Mouse (Mus musculus) C2C12 (cell line): ENCODE data around the gene Gemin5. TPM values are rescaled to one million over a fixed set of nuclear protein-coding genes. Genes with fewer than 3 reads are reported as not detected.

ENCODE experiments used
- H3K27me3 ChIP-seq: one replicate; pipeline ENCODE4 v1.6.1; 2011; ENCODE audit not compliant: control insufficient read depth, insufficient read depth, insufficient read length
- H3K36me3 ChIP-seq: one replicate; pipeline ENCODE4 v1.6.1; 2011; ENCODE audit not compliant: control insufficient read depth, insufficient read depth
- H3K4me3 ChIP-seq: one replicate; pipeline ENCODE4 v1.5.1; 2011; ENCODE audit warnings: mild to moderate bottlenecking, control low read depth; ENCODE audit not compliant: poor library complexity, insufficient read depth, severe bottlenecking
- H3K79me2 ChIP-seq: one replicate; pipeline ENCODE4 v1.6.1; 2011; ENCODE audit not compliant: control insufficient read depth, insufficient read depth
- H3K79me3 ChIP-seq: one replicate; pipeline ENCODE4 v1.6.1; 2011; ENCODE audit warnings: low read depth, control low read depth
- H3ac ChIP-seq: one replicate; pipeline ENCODE3; 2011; ENCODE audit warnings: low read depth; ENCODE audit not compliant: control insufficient read depth, insufficient read length
- CEBPB ChIP-seq: IDR thresholded peaks from one replicate; pipeline ENCODE4 v1.6.1; 2011; ENCODE audit warnings: low read depth, mild to moderate bottlenecking, control low read depth, moderate library complexity
- CTCF ChIP-seq: IDR thresholded peaks from one replicate; pipeline ENCODE4 v1.5.1; 2011; ENCODE audit not compliant: control insufficient read depth, insufficient read depth, insufficient read length
- FOSL1 ChIP-seq: IDR thresholded peaks from one replicate; pipeline ENCODE4 v1.8.0; 2011; ENCODE audit warnings: mild to moderate bottlenecking, low read length; ENCODE audit not compliant: poor library complexity, insufficient read depth, severe bottlenecking
- MAX ChIP-seq: IDR thresholded peaks from one replicate; pipeline ENCODE4 v1.6.1; 2011; ENCODE audit warnings: mild to moderate bottlenecking, control low read depth
- MYOD1 ChIP-seq: IDR thresholded peaks from one replicate; pipeline ENCODE4 v1.6.1; 2011; ENCODE audit warnings: low read depth; ENCODE audit not compliant: control insufficient read depth, insufficient read length
- MYOG ChIP-seq: IDR thresholded peaks from one replicate; pipeline ENCODE4 v1.6.1; 2011; ENCODE audit not compliant: control insufficient read depth, insufficient read length; ENCODE audit errors: extremely low read depth
- USF1 ChIP-seq: IDR thresholded peaks from one replicate; pipeline ENCODE4 v1.6.1; 2011; ENCODE audit warnings: low read depth, mild to moderate bottlenecking, control low read depth, moderate library complexity
- polyA plus RNA-seq: library from polyadenylated mRNA; unstranded; fragments of >200 nt; fragmentation: generic; extraction: Trizol; gene quantifications from one replicate; pipeline ENCODE4 v1.2.1, GENCODE M21; 2012; ENCODE audit warnings: missing spikeins

The Gemin5 gene
- polyA plus RNA-seq, 1 experiment, result 26.7 TPM

GRCm38 (mm10) chr11:58213673-58214342 lies 45.5 kb upstream of the Gemin5 start:
- Histone ChIP-seq H3K79me2 (no peaks in the 10 kb centered on the region), H3K4me3 (no peak overlapping the region), H3K79me3 (no peaks in the 10 kb centered on the region), H3K36me3 (no peaks in the 10 kb centered on the region), H3ac (no peak overlapping the region), H3K27me3 (no peaks in the 10 kb centered on the region)
- no peak for TF ChIP-seq MYOG
- no peak for TF ChIP-seq FOSL1

GRCm38 (mm10) chr11:58211682-58212067 lies 43.3 kb upstream of the Gemin5 start:
- H3K4me3 ChIP-seq, result no peak overlapping the region
- H3K79me2 ChIP-seq, result no peaks in the 10 kb centered on the region
- H3K79me3 ChIP-seq, result no peaks in the 10 kb centered on the region
- H3K36me3 ChIP-seq, result no peaks in the 10 kb centered on the region
- TF ChIP-seq MAX, result no peak
- TF ChIP-seq USF1, result no peak
- no peak for TF ChIP-seq MYOD1
- TF ChIP-seq FOSL1, result no peak
- no peak for TF ChIP-seq CEBPB
- no peak for TF ChIP-seq CTCF
- TF ChIP-seq MYOG, result no peak
- peaks cover 4% of the 10 kb centered on the region for H3K27me3 ChIP-seq
- H3ac ChIP-seq, result no peak overlapping the region

- no peak overlapping the region for H3K4me3 ChIP-seq
- no peaks in the 10 kb centered on the region for H3K79me3 ChIP-seq
- H3K79me2 ChIP-seq, result no peaks in the 10 kb centered on the region
- no peak overlapping the region for H3ac ChIP-seq
- H3K36me3 ChIP-seq, result no peaks in the 10 kb centered on the region
- TF ChIP-seq MAX (no peak), CTCF (no peak), CEBPB (no peak), FOSL1 (no peak), MYOG (no peak), MYOD1 (no peak), USF1 (no peak)
- peaks cover 8% of the 10 kb centered on the region for H3K27me3 ChIP-seq
These were observed 42.8 kb upstream of the Gemin5 start for GRCm38 (mm10) chr11:58211062-58211681.

- Histone ChIP-seq H3K27me3 (peaks cover 13% of the 10 kb centered on the region), H3K4me3 (no peak overlapping the region), H3K36me3 (no peaks in the 10 kb centered on the region), H3ac (no peak overlapping the region), H3K79me2 (no peaks in the 10 kb centered on the region), H3K79me3 (no peaks in the 10 kb centered on the region)
- TF ChIP-seq MYOG (no peak), MYOD1 (no peak), USF1 (no peak), FOSL1 (no peak), CEBPB (no peak), MAX (no peak), CTCF (no peak)
These were observed 42.1 kb upstream of the Gemin5 start for GRCm38 (mm10) chr11:58210321-58210886.

GRCm38 (mm10) chr11:58201052-58201451 lies 32.7 kb upstream of the Gemin5 start:
- H3K79me2 ChIP-seq, result no peaks in the 10 kb centered on the region
- H3ac ChIP-seq, result no peak overlapping the region
- TF ChIP-seq FOSL1, result no peak
- no peak for TF ChIP-seq CTCF
- no peak for TF ChIP-seq USF1
- no peak for TF ChIP-seq MYOG
- no peak for TF ChIP-seq MAX
- no peak for TF ChIP-seq CEBPB
- TF ChIP-seq MYOD1, result no peak
- no peaks in the 10 kb centered on the region for H3K36me3 ChIP-seq
- no peak overlapping the region for H3K4me3 ChIP-seq
- peaks cover 6% of the 10 kb centered on the region for H3K27me3 ChIP-seq
- H3K79me3 ChIP-seq, result no peaks in the 10 kb centered on the region
